Mouse (Mus musculus): Measurements from ENCODE around the gene Lhx6. TPM values are rescaled to one million over a fixed set of nuclear protein-coding genes. Genes with fewer than 3 reads are reported as not detected.

The Lhx6 gene
- polyA plus RNA-seq (2012; rRNA removed): 4.0 and 5.0 TPM in 2 replicates

GRCm38 (mm10) chr2:36104956-36105741, at the start of gene Lhx6:
Gene Lhx6, minus strand, starts transcription at chr2:36105408.

GRCm38 (mm10) chr2:36136300-36136941, 31.2 kb upstream of the Lhx6 start, which contains the start of the genes Mrrf and Rbm18:
Gene Mrrf, plus strand, starts transcription at chr2:36136389.
Gene Rbm18, minus strand, starts transcription at chr2:36136773.

GRCm38 (mm10) chr2:36048748-36049566, 56.3 kb downstream of the Lhx6 start, which contains the start of the genes Ndufa8 and Morn5:
Gene Ndufa8, minus strand, starts transcription at chr2:36049406.
Gene Morn5, plus strand, starts transcription at chr2:36049458.

Other genes starting within 250 kb of the Lhx6 start
- gene Ttll11, start 125.5 kb downstream of the Lhx6 start, polyA plus RNA-seq (2012; rRNA removed): 3.6 and 4.8 TPM in 2 replicates
- 69.2 and 77.8 TPM in 2 replicates for gene Ndufa8, start 56.0 kb downstream of the Lhx6 start, polyA plus RNA-seq (2012; rRNA removed)
- gene Morn5, start 56.0 kb downstream of the Lhx6 start, polyA plus RNA-seq (2012; rRNA removed): 5.0 and 5.3 TPM in 2 replicates
- gene Mrrf, start 31.0 kb upstream of the Lhx6 start, polyA plus RNA-seq (2012; rRNA removed): 37.2 and 37.3 TPM in 2 replicates
- 8.4 and 11.1 TPM in 2 replicates for gene Rbm18, start 31.4 kb upstream of the Lhx6 start, polyA plus RNA-seq (2012; rRNA removed)
- 14.9 and 17.9 TPM in 2 replicates for gene Ptgs1, start 125.0 kb upstream of the Lhx6 start, polyA plus RNA-seq (2012; rRNA removed)

All from ovary, adult 2 months (tissue).